Mouse (Mus musculus): ENCODE measurements around the gene Fabp1.

GRCm38 (mm10) chr6:71239069-71239750 is 39.6 kb downstream of the Fabp1 start:
- TF ChIP-seq POLR2A (IDR thresholded peaks at IDR 0.05; ENCODE audit: insufficient read depth, low read depth, low read length) (no peak), EP300 (IDR thresholded peaks at IDR 0.05; ENCODE audit: insufficient read depth, low read depth, low read length) (no peak), CTCF (IDR thresholded peaks at IDR 0.05) (no peak)

All from heart, adult 2 months (tissue).